12 mouse cellular contexts compared by ENCODE assay signal in genomic region chr15:74179971-74180370, GRCm38 (mm10).
DNase-seq lines count a peak whose midpoint lies in the region; ATAC-seq and TF ChIP-seq lines count a peak whose summit lies in the region.
"Had no signal": no experiment of that assay in that cellular context is flagged by ENCODE, and none has a peak within 500 bp of the region (broad histone marks: within the 10 kb centered on the region; RNA-seq: fewer than 3 reads in every experiment).

No protein-coding gene starts in this region.

- TF ChIP-seq EP300 in ES-Bruce4 (IDR thresholded peaks at IDR 0.05; ENCODE audit: insufficient read depth, low read depth, low read length), result no peak

- H3K79me2 ChIP-seq in liver, adult 2 months (ENCODE audit: control insufficient read depth, insufficient read depth, low read length), result no peaks in the 10 kb centered on the region

- H3K36me3 ChIP-seq in liver, adult 2 months (ENCODE audit: control insufficient read depth, insufficient read depth, low read length), result no peaks in the 10 kb centered on the region
- H3K36me3 ChIP-seq in liver, embryonic 11.5 days (ENCODE audit: control insufficient read depth, insufficient read depth, low read length), result no peaks in the 10 kb centered on the region
- H3K36me3 ChIP-seq in ES-Bruce4 (ENCODE audit: control insufficient read depth, insufficient read depth, low read length, poor library complexity, severe bottlenecking), result no peaks in the 10 kb centered on the region
- H3K36me3 ChIP-seq: heart, embryonic 12.5 days; neural tube, embryonic 12.5 days had no signal

- 0 out of 2 replicates have a peak, but pooled peaks have one; percentile 18 for TF ChIP-seq CTCF in liver, adult 2 months (IDR thresholded peaks at IDR 0.05; ENCODE audit: low read depth, low read length)
- peak; percentile 15 for TF ChIP-seq CTCF in ES-Bruce4 (IDR thresholded peaks at IDR 0.05; ENCODE audit: low read depth, low read length)

- no peaks in the 10 kb centered on the region for H3K9me3 ChIP-seq in liver, embryonic 11.5 days (ENCODE audit: control insufficient read depth, low read length)
- H3K9me3 ChIP-seq in ES-Bruce4 (replicated peaks; ENCODE audit: control insufficient read depth, insufficient read depth, low read length, poor library complexity, severe bottlenecking), result no peaks in the 10 kb centered on the region
- H3K9me3 ChIP-seq: heart, embryonic 12.5 days; neural tube, embryonic 12.5 days had no signal

- H3K9ac ChIP-seq in liver, adult 2 months (ENCODE audit: low read depth, low read length), result no peak overlapping the region
- H3K9ac ChIP-seq in liver, embryonic 11.5 days (ENCODE audit: low read depth, low read length), result no peak overlapping the region
- H3K9ac ChIP-seq in ES-Bruce4 (ENCODE audit: low read depth, poor library complexity, severe bottlenecking), result no peak overlapping the region
- H3K9ac ChIP-seq: heart, embryonic 12.5 days; neural tube, embryonic 12.5 days had no signal

- H3K27ac ChIP-seq in liver, adult 2 months (replicated peaks; ENCODE audit: insufficient read depth, low read depth, low read length), result no peak overlapping the region
- no peak overlapping the region for H3K27ac ChIP-seq in liver, embryonic 11.5 days (ENCODE audit: low read depth, low read length)
- no peak overlapping the region for H3K27ac ChIP-seq in ES-Bruce4 (ENCODE audit: insufficient read depth, low read length)
- H3K27ac ChIP-seq: neural tube, embryonic 12.5 days had no signal

- no peak for DNase-seq in frontal cortex, postnatal 10 days (ENCODE audit: low spot score in 2 of 2)
- DNase-seq in liver, adult 2 months (ENCODE audit: extremely low read depth, low read depth, low spot score), result peak; percentile 43
- no peak for DNase-seq in liver, embryonic 11.5 days (ENCODE audit: low spot score)
- DNase-seq in embryo, embryonic 10 days (ENCODE audit: low spot score), result peak; percentile 58
- DNase-seq in ovary, postnatal 10 days (ENCODE audit: low spot score), result no peak
- DNase-seq in urinary bladder, postnatal 4 days (ENCODE audit: low spot score in 2 of 2), result no peak
- DNase-seq: kidney, adult 11 months; lung, postnatal 10 days had no signal

- no peak overlapping the region for H3K4me2 ChIP-seq in liver, embryonic 11.5 days
- H3K4me2 ChIP-seq: heart, embryonic 12.5 days; neural tube, embryonic 12.5 days had no signal

- TF ChIP-seq POLR2A in liver, adult 2 months (IDR thresholded peaks at IDR 0.05; ENCODE audit: extremely low read depth, insufficient read depth, low read length), result no peak
- no peak for TF ChIP-seq POLR2A in ES-Bruce4 (IDR thresholded peaks at IDR 0.05; ENCODE audit: insufficient read depth, low read length)

- H3K27me3 ChIP-seq in liver, adult 2 months (ENCODE audit: control insufficient read depth, insufficient read depth, low read length), result peaks cover 2% of the 10 kb centered on the region; the same call in 1 of the 2 replicates
- H3K27me3 ChIP-seq in liver, embryonic 11.5 days (replicated peaks; ENCODE audit: control insufficient read depth, insufficient read depth, low read length), result no peaks in the 10 kb centered on the region
- no peaks in the 10 kb centered on the region for H3K27me3 ChIP-seq in ES-Bruce4 (ENCODE audit: control insufficient read depth, insufficient read depth, low read length, poor library complexity, severe bottlenecking)
- H3K27me3 ChIP-seq: neural tube, embryonic 12.5 days had no signal

- 21% methylated on average over 6 of the region's 6 CpGs for WGBS in liver, adult 2 months
- 33% methylated on average over 6 of the region's 6 CpGs for WGBS in liver, embryonic 11.5 days

- H3K4me1 ChIP-seq in liver, adult 2 months (ENCODE audit: control insufficient read depth, insufficient read depth, low read length), result peaks cover 7% of the 10 kb centered on the region
- no peaks in the 10 kb centered on the region for H3K4me1 ChIP-seq in liver, embryonic 11.5 days (replicated peaks; ENCODE audit: control insufficient read depth, insufficient read depth, low read length)
- no peaks in the 10 kb centered on the region for H3K4me1 ChIP-seq in ES-Bruce4 (ENCODE audit: control insufficient read depth, insufficient read depth, low read length)

- ATAC-seq in frontal cortex, adult (ENCODE audit: low TSS enrichment), result peak; percentile 56; the same call in 1 of the 2 replicates
- ATAC-seq in liver, embryonic 11.5 days (replicated peaks; ENCODE audit: low FRiP score), result no peak

- H3K4me3 ChIP-seq in liver, adult 2 months (ENCODE audit: insufficient read depth, low read depth, low read length), result no peak overlapping the region
- no peak overlapping the region for H3K4me3 ChIP-seq in liver, embryonic 11.5 days (ENCODE audit: low read depth, low read length)
- no peak overlapping the region for H3K4me3 ChIP-seq in ES-Bruce4 (ENCODE audit: low read depth, low read length)
- H3K4me3 ChIP-seq: heart, embryonic 12.5 days; neural tube, embryonic 12.5 days had no signal

Comparison
In these comparisons a context has a peak if more than half of its experiments do, and no peak if none do; other contexts are left out.
1. DNase-seq: peak in liver, adult 2 months (single experiment) and embryo, embryonic 10 days (single experiment); none in frontal cortex, postnatal 10 days (0 of 2), liver, embryonic 11.5 days (single experiment), ovary, postnatal 10 days (single experiment) and urinary bladder, postnatal 4 days (0 of 2).